Mouse (Mus musculus): ENCODE results near the gene Fut8. TPM values are rescaled to one million over a fixed set of nuclear protein-coding genes. Genes with fewer than 3 reads are reported as not detected.

Fut8 gene
- 25.5 and 30.3 TPM in 2 replicates for polyA plus RNA-seq (2015; fragmentation: Nextera tagmentation; extraction: Ambion mirVana)

DNA sequence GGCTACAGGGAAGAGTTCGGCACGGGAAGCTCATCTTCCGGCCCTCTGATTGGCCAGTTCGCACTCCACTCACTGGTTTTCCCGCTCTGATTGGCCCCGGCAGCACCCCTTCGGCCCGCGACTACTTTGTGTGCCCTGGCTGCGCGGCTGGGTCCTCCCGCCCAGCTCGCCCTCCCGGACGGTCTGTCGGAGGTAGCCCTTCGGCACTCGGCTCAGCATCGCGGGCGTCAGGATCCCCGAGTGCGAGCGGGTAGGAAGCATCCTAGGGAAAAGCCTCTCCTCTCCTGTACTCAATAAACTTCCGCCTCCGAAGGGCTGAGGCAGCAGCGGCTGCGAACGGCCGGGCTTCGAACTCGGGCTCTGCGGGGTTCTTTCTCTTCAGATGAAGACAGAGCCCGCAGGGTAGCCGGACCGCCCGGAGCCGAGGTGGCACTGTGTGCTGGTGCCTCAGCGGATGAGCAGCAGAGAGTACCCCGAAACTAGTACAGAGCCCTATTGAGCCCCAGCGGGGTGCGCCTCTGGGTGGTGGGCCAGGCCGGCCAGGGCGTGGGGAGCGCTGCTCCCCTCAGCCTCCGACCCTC lies at the start of gene Fut8:
Gene Fut8, plus strand, starts transcription at position 176 of the 581 bp plus-strand sequence.
- no peaks in the 10 kb centered on the region for H3K9me3 ChIP-seq
- peak within 1 kb of the TSS; percentile 96 for H3K4me2 ChIP-seq
- WGBS = under 1% methylated on average over 46 of the region's 46 CpGs
- H3K27me3 ChIP-seq = no peaks in the 10 kb centered on the region
- peak within 1 kb of the TSS; percentile 93 for H3K4me3 ChIP-seq
- H3K9ac ChIP-seq = peak within 1 kb of the TSS; percentile 89
- 0 out of 2 replicates have a peak, but pooled peaks cover 3% of the 10 kb centered on the region for H3K4me1 ChIP-seq
- peak within 1 kb of the TSS; percentile 95 for H3K27ac ChIP-seq
- peak; percentile 85 for ATAC-seq (ENCODE audit: borderline replicate concordance, extremely low read depth, low FRiP score, low TSS enrichment)
- H3K36me3 ChIP-seq = no peaks in the 10 kb centered on the region

GRCm38 (mm10) chr12:77189161-77189560 lies 48.8 kb upstream of the Fut8 start:
- no peak overlapping the region for H3K27ac ChIP-seq
- no peak overlapping the region for H3K9ac ChIP-seq
- H3K9me3 ChIP-seq = no peaks in the 10 kb centered on the region
- WGBS = 54% methylated on average over 4 of the region's 4 CpGs
- no peaks in the 10 kb centered on the region for H3K27me3 ChIP-seq
- ATAC-seq (ENCODE audit: borderline replicate concordance, extremely low read depth, low FRiP score, low TSS enrichment) = no peak
- H3K4me2 ChIP-seq = no peak overlapping the region
- no peak overlapping the region for H3K4me3 ChIP-seq
- no peaks in the 10 kb centered on the region for H3K4me1 ChIP-seq
- H3K36me3 ChIP-seq = no peaks in the 10 kb centered on the region

GRCm38 (mm10) chr12:77189933-77190446 lies 47.9 kb upstream of the Fut8 start:
- no peaks in the 10 kb centered on the region for H3K27me3 ChIP-seq
- ATAC-seq (ENCODE audit: borderline replicate concordance, extremely low read depth, low FRiP score, low TSS enrichment) = no peak
- no peaks in the 10 kb centered on the region for H3K9me3 ChIP-seq
- 77% methylated on average over 3 of the region's 3 CpGs for WGBS
- H3K4me2 ChIP-seq = no peak overlapping the region
- H3K27ac ChIP-seq = no peak overlapping the region
- H3K4me3 ChIP-seq = no peak overlapping the region
- H3K36me3 ChIP-seq = no peaks in the 10 kb centered on the region
- H3K4me1 ChIP-seq = no peaks in the 10 kb centered on the region
- no peak overlapping the region for H3K9ac ChIP-seq

GRCm38 (mm10) chr12:77191478-77192271 lies 46.2 kb upstream of the Fut8 start:
- H3K27me3 ChIP-seq = no peaks in the 10 kb centered on the region
- ATAC-seq (ENCODE audit: borderline replicate concordance, extremely low read depth, low FRiP score, low TSS enrichment) = no peak
- no peaks in the 10 kb centered on the region for H3K36me3 ChIP-seq
- no peak overlapping the region for H3K27ac ChIP-seq
- H3K9ac ChIP-seq = no peak overlapping the region
- no peaks in the 10 kb centered on the region for H3K9me3 ChIP-seq
- H3K4me1 ChIP-seq = no peaks in the 10 kb centered on the region
- H3K4me3 ChIP-seq = no peak overlapping the region
- no peak overlapping the region for H3K4me2 ChIP-seq
- 78% methylated on average over 9 of the region's 9 CpGs for WGBS

DNA sequence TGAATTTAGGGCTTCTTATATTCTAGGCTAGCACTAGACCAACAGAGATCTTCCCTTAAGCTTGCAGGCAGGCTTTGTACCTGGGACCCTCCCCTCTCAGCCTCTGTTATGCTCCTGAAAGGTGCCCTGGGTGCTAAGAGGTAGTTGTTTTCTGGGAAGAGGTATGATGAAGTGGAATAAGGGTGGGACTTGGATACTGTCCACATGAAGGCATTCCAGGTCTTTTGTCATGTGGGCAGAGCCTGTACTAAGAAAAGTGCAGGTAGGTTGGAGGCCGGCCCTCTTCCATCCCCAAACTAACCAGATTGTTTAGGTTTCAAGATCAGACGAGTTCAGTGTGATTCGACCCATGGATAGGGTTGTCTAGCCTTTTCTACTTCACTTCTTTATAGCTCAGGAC lies 45.2 kb upstream of the Fut8 start:
- no peak overlapping the region for H3K4me2 ChIP-seq
- WGBS = 78% methylated on average over 3 of the region's 3 CpGs

DNA sequence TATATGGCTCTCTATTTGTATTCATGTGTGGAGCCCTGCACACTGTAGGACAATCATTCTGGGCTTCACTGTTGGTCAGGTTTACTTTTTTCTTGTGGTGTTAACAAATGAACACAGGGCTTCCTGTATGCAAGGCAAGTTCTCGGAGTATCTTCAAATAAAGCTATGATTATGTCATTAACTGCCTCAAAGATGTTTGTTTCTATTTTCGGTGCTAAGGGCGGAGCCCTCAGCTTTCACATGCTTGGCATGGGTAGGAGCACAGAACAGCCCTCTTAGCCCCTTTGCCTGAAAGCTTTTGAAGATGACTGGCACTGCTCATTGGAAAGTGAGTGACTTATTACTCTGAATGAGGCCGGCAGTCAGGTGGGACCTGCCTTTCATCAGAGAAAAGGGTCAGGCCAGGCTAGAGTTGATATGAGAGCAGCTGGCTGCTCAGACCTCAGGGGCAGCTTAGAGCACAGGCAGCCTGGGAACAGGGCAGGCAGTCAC lies 44.7 kb upstream of the Fut8 start:
- H3K4me2 ChIP-seq = no peak overlapping the region
- no peaks in the 10 kb centered on the region for H3K36me3 ChIP-seq
- no peak overlapping the region for H3K4me3 ChIP-seq
- H3K9me3 ChIP-seq = no peaks in the 10 kb centered on the region
- no peak overlapping the region for H3K9ac ChIP-seq
- no peak for ATAC-seq (ENCODE audit: borderline replicate concordance, extremely low read depth, low FRiP score, low TSS enrichment)
- 0 out of 2 replicates have a peak overlapping the region, but pooled peaks have one; percentile 6 for H3K27ac ChIP-seq
- 44% methylated on average over 4 of the region's 4 CpGs for WGBS
- no peaks in the 10 kb centered on the region for H3K27me3 ChIP-seq
- no peaks in the 10 kb centered on the region for H3K4me1 ChIP-seq

More for the DNA sequence above, 45.2 kb upstream of the Fut8 start:
- H3K9ac ChIP-seq = no peak overlapping the region
- no peaks in the 10 kb centered on the region for H3K27me3 ChIP-seq
- no peaks in the 10 kb centered on the region for H3K4me1 ChIP-seq
- H3K9me3 ChIP-seq = no peaks in the 10 kb centered on the region
- H3K4me3 ChIP-seq = no peak overlapping the region
- 0 out of 2 replicates have a peak overlapping the region, but pooled peaks have one; percentile 6 for H3K27ac ChIP-seq
- no peak for ATAC-seq (ENCODE audit: borderline replicate concordance, extremely low read depth, low FRiP score, low TSS enrichment)
- no peaks in the 10 kb centered on the region for H3K36me3 ChIP-seq

GRCm38 (mm10) chr12:77195044-77195443 lies 42.9 kb upstream of the Fut8 start:
- no peaks in the 10 kb centered on the region for H3K27me3 ChIP-seq
- no peak overlapping the region for H3K4me3 ChIP-seq

GRCm38 (mm10) chr12:77196529-77197095 lies 41.3 kb upstream of the Fut8 start:
- H3K9me3 ChIP-seq = no peaks in the 10 kb centered on the region
- ATAC-seq (ENCODE audit: borderline replicate concordance, extremely low read depth, low FRiP score, low TSS enrichment) = no peak
- H3K4me1 ChIP-seq = no peaks in the 10 kb centered on the region
- H3K4me2 ChIP-seq = no peak overlapping the region
- H3K36me3 ChIP-seq = no peaks in the 10 kb centered on the region
- H3K9ac ChIP-seq = no peak overlapping the region
- H3K4me3 ChIP-seq = no peak overlapping the region
- no peak overlapping the region for H3K27ac ChIP-seq
- no peaks in the 10 kb centered on the region for H3K27me3 ChIP-seq
- WGBS = 97% methylated on average over 2 of the region's 2 CpGs

More at GRCm38 (mm10) chr12:77195044-77195443, 42.9 kb upstream of the Fut8 start:
- Histone ChIP-seq H3K27ac (no peak overlapping the region), H3K9ac (no peak overlapping the region), H3K4me1 (no peaks in the 10 kb centered on the region), H3K9me3 (no peaks in the 10 kb centered on the region), H3K36me3 (no peaks in the 10 kb centered on the region), H3K4me2 (no peak overlapping the region)
- 60% methylated on average over 2 of the region's 2 CpGs for WGBS
- ATAC-seq (ENCODE audit: borderline replicate concordance, extremely low read depth, low FRiP score, low TSS enrichment) = no peak

DNA sequence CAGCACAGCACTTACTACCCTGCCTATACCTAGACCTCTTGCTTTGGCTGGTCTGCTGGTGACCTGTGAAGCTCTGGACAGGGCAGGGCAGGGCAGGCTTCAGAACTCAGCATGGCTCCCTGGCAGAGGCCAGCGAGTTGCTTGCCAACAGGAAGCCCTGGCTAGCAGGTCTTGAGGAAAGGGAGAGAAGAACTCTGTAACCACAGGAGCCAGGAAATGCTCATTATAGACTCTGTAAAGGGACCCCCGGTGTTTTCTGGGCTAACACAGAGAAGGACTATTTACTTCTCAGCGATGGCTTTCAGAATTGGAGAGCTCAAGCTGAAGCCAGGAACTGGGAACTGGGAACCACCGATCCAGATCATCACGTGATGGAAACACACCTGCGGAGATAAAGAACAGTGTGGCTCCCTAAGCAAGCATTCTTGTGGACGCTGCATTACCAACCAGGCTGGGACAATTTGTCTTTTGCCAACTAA lies 40.8 kb upstream of the Fut8 start:
- no peak overlapping the region for H3K4me2 ChIP-seq
- no peak overlapping the region for H3K4me3 ChIP-seq
- 52% methylated on average over 7 of the region's 7 CpGs for WGBS
- no peak for ATAC-seq (ENCODE audit: borderline replicate concordance, extremely low read depth, low FRiP score, low TSS enrichment)
- H3K27ac ChIP-seq = no peak overlapping the region
- H3K36me3 ChIP-seq = no peaks in the 10 kb centered on the region
- no peaks in the 10 kb centered on the region for H3K27me3 ChIP-seq
- no peak overlapping the region for H3K9ac ChIP-seq
- no peaks in the 10 kb centered on the region for H3K4me1 ChIP-seq
- no peaks in the 10 kb centered on the region for H3K9me3 ChIP-seq

DNA sequence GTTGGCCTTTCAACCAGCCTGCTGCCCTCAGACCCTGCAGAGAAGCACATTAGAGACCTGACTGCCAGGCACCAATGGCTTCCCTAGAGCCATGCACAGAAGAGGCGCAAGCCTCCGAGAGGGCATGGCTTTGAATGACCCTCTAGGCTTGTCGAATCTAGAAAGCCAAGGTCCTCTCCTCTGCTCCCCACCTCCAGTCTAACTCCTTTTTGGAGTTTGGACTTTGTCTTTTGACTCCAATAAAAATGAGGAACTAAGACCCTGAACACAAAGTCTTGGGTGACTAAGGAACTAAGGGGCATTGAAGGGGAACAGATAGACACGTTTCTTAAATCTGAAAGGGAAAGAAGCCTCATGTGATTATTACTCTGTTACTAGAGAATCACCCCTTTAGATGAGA lies 39.7 kb upstream of the Fut8 start:
- WGBS = 83% methylated on average over 4 of the region's 4 CpGs
- no peak for ATAC-seq (ENCODE audit: borderline replicate concordance, extremely low read depth, low FRiP score, low TSS enrichment)
- H3K27ac ChIP-seq = no peak overlapping the region

DNA sequence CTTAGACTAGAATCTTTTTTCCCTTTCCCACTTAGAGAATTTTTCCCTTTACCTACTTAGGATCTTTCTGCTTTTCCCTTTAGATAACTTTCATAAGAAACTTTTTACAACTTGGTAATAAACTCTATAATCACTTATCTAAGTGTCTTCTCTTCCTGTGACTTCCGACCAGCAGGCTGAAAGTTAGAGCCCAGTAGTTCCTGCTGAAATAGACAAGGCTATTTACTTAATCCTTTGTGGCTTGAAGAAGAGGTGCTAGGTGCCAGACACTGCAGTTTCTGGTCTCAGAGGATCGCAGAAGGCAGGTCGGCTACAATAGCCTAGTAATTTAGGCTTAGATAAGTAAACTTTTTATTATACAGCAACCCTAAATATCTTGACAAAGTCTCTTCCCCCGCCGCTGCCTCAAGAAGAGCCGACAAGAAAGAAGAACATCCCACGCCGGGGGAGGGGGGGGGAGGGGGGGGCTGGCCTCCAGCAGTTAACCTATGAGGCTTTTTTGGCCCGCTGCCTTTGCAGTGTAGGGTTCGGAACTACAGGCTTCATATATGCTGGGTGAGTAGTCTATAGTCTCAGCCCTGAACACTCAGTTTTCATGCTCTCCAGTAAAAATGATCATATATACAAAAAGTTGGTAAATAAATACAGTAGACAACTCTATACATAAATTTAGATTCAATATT lies 36.3 kb upstream of the Fut8 start:
- 67% methylated on average over 10 of the region's 10 CpGs for WGBS
- Histone ChIP-seq H3K9ac (no peak overlapping the region), H3K36me3 (no peaks in the 10 kb centered on the region), H3K4me3 (no peak overlapping the region), H3K27ac (no peak overlapping the region), H3K27me3 (no peaks in the 10 kb centered on the region), H3K4me2 (no peak overlapping the region), H3K9me3 (no peaks in the 10 kb centered on the region), H3K4me1 (no peaks in the 10 kb centered on the region)
- ATAC-seq (ENCODE audit: borderline replicate concordance, extremely low read depth, low FRiP score, low TSS enrichment) = no peak

More for the DNA sequence above, 39.7 kb upstream of the Fut8 start:
- Histone ChIP-seq H3K9ac (no peak overlapping the region), H3K27me3 (no peaks in the 10 kb centered on the region), H3K4me2 (no peak overlapping the region), H3K4me1 (no peaks in the 10 kb centered on the region), H3K36me3 (no peaks in the 10 kb centered on the region), H3K9me3 (no peaks in the 10 kb centered on the region), H3K4me3 (no peak overlapping the region)
